Mouse (Mus musculus) MEL-GATA-1-ER (cell line): ENCODE measurements around the gene Nr0b2.
"Not testable (repeated sequence)": the region's sequence is repeated elsewhere in the genome, so short reads cannot be mapped to it uniquely, and the experiment has no call there.

Experiments
- DNase-seq: peaks from one replicate; pipeline ENCODE4 v3.0.0-alpha.2; 2012; ENCODE audit warnings: low read depth; ENCODE audit errors: extremely low read depth

Gene Nr0b2

GRCm38 (mm10) chr4:133552768-133553447 is at the start of gene Nr0b2:
Gene Nr0b2, plus strand, starts transcription at chr4:133553376.
- DNase-seq: peak; percentile 20

GRCm38 (mm10) chr4:133504300-133504699 is 48.9 kb upstream of the Nr0b2 start:
- no peak for DNase-seq

- DNase-seq: no peak
Measured at GRCm38 (mm10) chr4:133504755-133505485, 48.3 kb upstream of the Nr0b2 start.

DNA sequence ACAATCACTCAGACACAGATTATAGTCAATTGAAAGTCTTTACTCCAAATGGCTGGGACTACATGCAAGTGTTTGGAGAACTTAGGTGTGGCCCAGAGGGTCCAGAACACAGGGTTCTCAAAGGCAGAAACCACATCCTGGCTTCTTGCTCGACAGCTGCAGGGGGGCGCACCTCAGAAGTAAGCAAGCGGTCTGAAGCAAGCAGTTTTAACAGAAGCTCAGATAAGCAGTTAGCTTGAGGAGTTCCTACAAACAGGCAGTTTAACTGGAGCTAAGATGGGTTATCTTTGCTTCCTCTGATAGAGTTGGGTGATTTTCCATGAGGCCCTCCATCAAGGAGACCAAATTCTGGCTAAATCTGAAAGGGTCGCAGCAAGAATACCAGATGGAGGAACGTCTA is 46.6 kb upstream of the Nr0b2 start:
- DNase-seq: no peak

DNA sequence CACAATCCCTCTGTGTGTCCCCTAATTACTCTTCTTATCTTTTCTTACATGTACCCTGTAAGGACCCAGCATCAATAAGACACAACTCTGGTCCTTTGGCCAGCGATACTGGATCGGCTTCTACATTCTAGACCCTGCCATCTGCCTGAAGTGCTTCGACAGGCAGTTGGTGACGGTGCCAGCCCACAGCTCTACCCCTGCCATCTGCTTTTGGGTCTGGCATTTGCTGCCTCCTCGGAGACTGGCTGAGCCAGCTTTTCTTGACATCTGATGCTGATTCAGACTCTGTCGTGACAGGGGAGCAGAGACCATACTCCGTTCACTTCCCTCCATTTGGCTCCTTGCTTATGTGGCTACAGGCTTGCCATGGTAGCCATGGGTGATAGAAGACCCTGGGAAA is 44.2 kb upstream of the Nr0b2 start:
- DNase-seq: no peak

DNA sequence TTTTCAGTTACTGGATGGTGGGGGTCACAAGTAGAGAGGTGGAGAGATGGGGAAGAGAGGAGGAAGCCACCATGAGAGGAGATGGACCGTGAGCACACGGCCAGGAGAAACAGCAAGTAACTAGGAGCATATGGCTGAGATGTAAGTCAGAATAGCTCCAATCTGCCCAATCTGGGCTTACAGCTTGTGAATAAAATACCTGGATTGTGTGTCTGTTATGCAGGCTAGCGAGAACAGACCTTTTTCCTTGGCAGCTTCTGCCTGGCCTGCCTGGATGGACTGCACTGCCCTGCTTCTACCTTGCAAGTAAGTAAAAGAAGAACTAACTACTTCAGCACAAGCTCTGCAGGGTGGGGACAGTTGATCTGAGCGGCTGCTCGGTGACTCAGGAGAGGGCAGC is 42.1 kb upstream of the Nr0b2 start:
- DNase-seq: no peak

GRCm38 (mm10) chr4:133512511-133512910 is 40.7 kb upstream of the Nr0b2 start:
- DNase-seq: not testable (repeated sequence)

DNA sequence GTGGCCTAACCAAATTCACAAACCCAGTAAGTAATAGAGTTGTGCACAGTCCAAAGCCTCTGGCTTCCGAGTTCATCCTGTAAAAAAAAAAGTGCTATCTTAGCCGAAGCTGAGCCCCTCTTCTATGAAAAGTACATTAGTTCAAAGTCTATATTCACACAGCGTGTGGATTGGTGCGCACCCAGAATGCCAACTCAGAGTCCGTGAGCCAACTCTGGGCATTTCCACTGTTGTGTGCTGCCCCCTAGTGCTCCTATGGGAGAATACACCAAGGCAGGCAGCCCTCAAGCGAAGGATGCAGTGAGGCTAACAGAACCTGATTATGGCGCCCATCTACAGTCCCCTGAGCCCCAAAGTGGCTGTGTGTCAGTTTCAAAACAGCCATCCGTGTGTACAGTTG is 40.2 kb upstream of the Nr0b2 start:
- peak; percentile 39 for DNase-seq

GRCm38 (mm10) chr4:133518601-133519368 is 34.4 kb upstream of the Nr0b2 start, which contains the start of gene Kdf1:
Gene Kdf1, plus strand, starts transcription at chr4:133518963.
- no peak for DNase-seq

DNA sequence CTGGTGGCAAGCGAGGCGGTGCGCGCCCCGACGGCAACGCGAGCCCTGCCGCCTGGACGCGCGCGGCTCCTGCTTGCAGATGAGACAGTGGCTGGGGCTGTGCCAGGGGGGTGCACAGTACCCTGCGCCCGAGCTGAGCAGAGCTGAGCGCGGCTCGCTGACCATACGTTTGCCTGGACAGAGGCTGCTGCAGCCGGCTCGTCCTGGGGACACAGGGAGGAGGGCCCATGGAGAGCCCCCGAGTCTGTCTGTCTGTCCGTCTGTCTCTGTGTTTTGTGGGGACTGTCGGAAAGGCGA is 33.9 kb upstream of the Nr0b2 start:
- no peak for DNase-seq

GRCm38 (mm10) chr4:133521502-133521901 is 31.7 kb upstream of the Nr0b2 start:
- no peak for DNase-seq

DNA sequence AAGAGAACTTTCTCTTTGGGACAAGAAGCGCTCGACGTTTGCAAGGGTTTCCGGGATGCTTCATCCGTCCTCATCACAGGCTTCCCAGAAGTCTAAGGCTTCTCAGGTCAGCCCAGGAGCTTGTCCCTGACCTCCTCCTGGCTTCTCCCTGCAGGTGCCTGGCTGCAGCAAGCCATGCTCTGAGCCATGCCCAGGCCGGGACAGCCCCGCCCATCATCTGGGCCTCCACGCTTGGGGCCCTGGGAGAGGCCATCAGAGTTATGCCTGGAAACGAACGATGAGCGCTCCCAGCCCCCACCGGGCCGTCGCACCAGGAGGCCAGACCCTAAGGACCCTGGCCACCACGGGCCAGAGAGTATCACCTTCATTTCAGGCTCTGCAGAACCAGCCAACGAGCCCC is 25.4 kb upstream of the Nr0b2 start:
- no peak for DNase-seq

GRCm38 (mm10) chr4:133532777-133533176 is 20.4 kb upstream of the Nr0b2 start:
- DNase-seq: no peak

DNA sequence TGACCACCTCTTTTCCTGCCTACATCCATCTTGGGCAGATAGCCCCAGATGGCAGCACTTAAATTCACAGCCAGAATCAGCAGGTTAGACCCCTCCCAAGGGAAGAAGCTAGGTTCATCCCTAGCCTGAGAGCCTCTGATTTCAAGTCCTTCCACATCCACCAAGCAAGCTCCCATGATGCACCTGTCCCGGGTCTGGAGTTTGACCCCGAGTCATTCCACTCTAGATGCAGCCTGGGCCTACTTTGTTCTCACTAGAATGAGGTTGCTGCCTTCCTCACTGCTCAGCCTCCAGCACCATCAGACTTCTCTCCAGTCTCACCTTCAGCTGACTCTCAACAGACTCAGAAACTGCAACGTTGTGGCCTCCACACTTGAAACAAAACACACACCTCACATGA is 17.1 kb upstream of the Nr0b2 start:
- DNase-seq: no peak

- DNase-seq: no peak
Measured at GRCm38 (mm10) chr4:133536652-133537051, 16.5 kb upstream of the Nr0b2 start.

DNA sequence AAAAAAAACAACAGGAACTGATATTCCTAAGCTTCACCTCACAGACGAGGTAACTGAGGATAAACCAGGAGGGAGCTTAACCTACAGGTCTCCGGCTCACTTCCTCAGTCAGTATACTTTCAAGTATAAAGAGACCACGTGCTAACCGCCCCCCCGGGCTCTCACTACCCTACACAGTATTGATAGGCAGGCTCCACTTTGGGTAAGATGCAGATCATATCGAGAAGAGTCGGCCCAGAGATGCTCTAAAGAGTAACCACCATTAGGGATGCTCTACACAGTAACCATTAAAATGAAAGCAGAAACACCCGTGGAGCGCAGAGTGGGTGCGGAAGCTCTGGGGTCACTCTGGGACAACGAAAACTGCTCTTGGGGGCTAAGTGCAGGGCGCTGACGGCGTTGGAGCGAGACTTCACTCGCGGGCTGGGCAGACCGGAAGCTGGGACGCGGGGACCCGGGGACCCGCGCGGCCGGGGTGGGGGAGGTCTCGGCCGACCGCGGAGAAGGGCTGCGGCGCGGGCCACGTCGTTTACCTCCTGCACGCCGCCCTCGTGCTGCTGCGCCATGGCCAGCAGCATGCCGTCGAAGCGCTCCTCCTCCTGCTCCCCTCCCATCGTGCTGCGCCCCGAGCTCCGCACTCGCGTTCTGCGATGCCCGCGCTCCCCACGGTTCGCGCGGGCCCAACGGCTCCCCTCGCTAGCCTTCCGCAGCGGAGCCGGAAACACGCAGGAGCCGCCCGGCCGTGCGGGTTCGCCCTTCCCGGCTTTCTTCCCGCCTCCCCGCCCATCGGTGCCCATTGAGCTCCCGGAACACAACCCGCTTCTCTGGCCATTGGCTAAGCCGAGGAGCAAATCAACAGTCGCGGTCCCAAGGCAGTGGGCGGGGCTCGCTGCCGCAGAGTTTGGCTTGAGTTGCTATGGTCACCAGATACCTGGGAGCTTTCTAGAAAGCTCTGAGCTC is 7.6 kb upstream of the Nr0b2 start, which contains the start of gene Nudc:
Nudc (minus strand) TSS at position 725 of the 960 bp plus-strand sequence.
- peak; percentile 90 for DNase-seq

DNA sequence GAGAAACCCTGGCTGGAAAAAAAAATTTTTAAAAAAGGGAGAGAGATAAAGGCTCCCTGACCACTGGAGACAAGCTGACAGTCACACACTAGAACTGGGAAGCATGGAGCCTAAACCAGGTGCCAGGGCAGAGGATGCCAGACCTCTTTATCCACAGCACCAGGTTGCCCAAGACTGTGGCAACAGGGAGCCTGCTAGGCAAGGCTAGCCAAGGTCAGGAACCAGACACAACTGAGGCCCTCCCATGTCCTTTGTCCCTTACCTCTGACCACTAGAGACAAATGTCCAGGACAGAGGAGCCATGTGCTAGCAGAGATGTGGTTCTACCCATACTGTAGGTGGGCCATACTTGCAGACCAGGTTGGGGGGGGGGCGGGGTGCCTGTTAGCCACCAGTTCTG is 1.1 kb upstream of the Nr0b2 start:
- no peak for DNase-seq

- no peak for DNase-seq
Measured at GRCm38 (mm10) chr4:133553448-133554330, 513 bp downstream of the Nr0b2 start.

- DNase-seq: no peak
Measured at GRCm38 (mm10) chr4:133557041-133557717, 4.0 kb downstream of the Nr0b2 start.

DNA sequence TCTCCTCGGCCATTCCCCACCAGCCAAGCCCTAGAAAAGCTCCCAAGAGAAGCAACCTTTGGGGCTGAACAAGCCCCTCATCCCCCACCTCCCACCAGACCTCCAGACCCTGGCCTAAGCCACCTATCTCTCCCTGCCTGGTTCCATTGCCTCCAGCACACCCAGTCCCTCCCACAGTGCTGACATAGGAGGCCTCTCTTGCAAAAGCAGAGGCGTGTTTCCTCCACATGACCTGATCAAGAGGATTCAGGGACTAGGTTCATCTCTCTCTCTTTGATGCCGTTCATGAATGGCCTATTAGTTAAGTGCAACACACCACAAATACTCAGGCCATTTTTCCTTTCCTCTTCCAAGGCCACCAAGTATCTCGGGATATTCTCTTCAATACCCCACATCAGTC is 6.7 kb downstream of the Nr0b2 start:
- no peak for DNase-seq
